Mouse (Mus musculus): Measurements from ENCODE around the gene Poldip2. TPM values are rescaled to one million over a fixed set of nuclear protein-coding genes. Genes with fewer than 3 reads are reported as not detected.

Gene Poldip2
- polyA plus RNA-seq, 1 experiment, result 113 TPM

- Histone ChIP-seq H3K4me3 (ENCODE audit: insufficient read depth, low read length) (peak within 1 kb of the TSS; percentile 65), H3K27ac (ENCODE audit: insufficient read depth, low read length) (peak within 1 kb of the TSS; percentile 13; the same call in 1 of the 2 replicates), H3K4me1 (ENCODE audit: control insufficient read depth, insufficient read depth, low read length) (peaks cover 5% of the 10 kb centered on the region; the same call in 1 of the 2 replicates)
- TF ChIP-seq POLR2A (IDR thresholded peaks at IDR 0.05; ENCODE audit: extremely low read depth, insufficient read depth, low read length) (peak; percentile 90), CTCF (IDR thresholded peaks at IDR 0.05; ENCODE audit: extremely low read depth, insufficient read depth, low read length) (no peak)
These were observed 24.2 kb downstream of the Poldip2 start, which contains the start of the genes Tnfaip1 and Ift20 for GRCm38 (mm10) chr11:78536080-78536689. TSS of gene Tnfaip1 (minus strand) at chr11:78536332. TSS of gene Ift20 (plus strand) at chr11:78536361.

GRCm38 (mm10) chr11:78536690-78537084, 24.7 kb downstream of the Poldip2 start:
- H3K4me3 ChIP-seq (ENCODE audit: insufficient read depth, low read length), result peak overlapping the region; percentile 65
- peaks cover 5% of the 10 kb centered on the region; the same call in 1 of the 2 replicates for H3K4me1 ChIP-seq (ENCODE audit: control insufficient read depth, insufficient read depth, low read length)
- no peak for TF ChIP-seq POLR2A (IDR thresholded peaks at IDR 0.05; ENCODE audit: extremely low read depth, insufficient read depth, low read length)
- TF ChIP-seq CTCF (IDR thresholded peaks at IDR 0.05; ENCODE audit: extremely low read depth, insufficient read depth, low read length), result no peak
- H3K27ac ChIP-seq (ENCODE audit: insufficient read depth, low read length), result no peak overlapping the region

- H3K4me1 ChIP-seq (ENCODE audit: control insufficient read depth, insufficient read depth, low read length), result peaks cover 1% of the 10 kb centered on the region; the same call in 1 of the 2 replicates
- no peak overlapping the region for H3K4me3 ChIP-seq (ENCODE audit: insufficient read depth, low read length)
- H3K27ac ChIP-seq (ENCODE audit: insufficient read depth, low read length), result no peak overlapping the region
- TF ChIP-seq POLR2A (IDR thresholded peaks at IDR 0.05; ENCODE audit: extremely low read depth, insufficient read depth, low read length) (no peak), CTCF (IDR thresholded peaks at IDR 0.05; ENCODE audit: extremely low read depth, insufficient read depth, low read length) (no peak)
These were observed 28.4 kb downstream of the Poldip2 start for GRCm38 (mm10) chr11:78540358-78540757.

GRCm38 (mm10) chr11:78544449-78545111, 32.6 kb downstream of the Poldip2 start:
- no peak for TF ChIP-seq CTCF (IDR thresholded peaks at IDR 0.05; ENCODE audit: extremely low read depth, insufficient read depth, low read length)
- TF ChIP-seq POLR2A (IDR thresholded peaks at IDR 0.05; ENCODE audit: extremely low read depth, insufficient read depth, low read length), result no peak
- no peak overlapping the region for H3K27ac ChIP-seq (ENCODE audit: insufficient read depth, low read length)
- no peak overlapping the region for H3K4me3 ChIP-seq (ENCODE audit: insufficient read depth, low read length)
- no peaks in the 10 kb centered on the region for H3K4me1 ChIP-seq (ENCODE audit: control insufficient read depth, insufficient read depth, low read length)

- Histone ChIP-seq H3K27ac (ENCODE audit: insufficient read depth, low read length) (no peak overlapping the region), H3K4me3 (ENCODE audit: insufficient read depth, low read length) (no peak overlapping the region), H3K4me1 (ENCODE audit: control insufficient read depth, insufficient read depth, low read length) (no peaks in the 10 kb centered on the region)
- TF ChIP-seq POLR2A (IDR thresholded peaks at IDR 0.05; ENCODE audit: extremely low read depth, insufficient read depth, low read length) (no peak), CTCF (IDR thresholded peaks at IDR 0.05; ENCODE audit: extremely low read depth, insufficient read depth, low read length) (no peak)
These were observed 33.2 kb downstream of the Poldip2 start for GRCm38 (mm10) chr11:78545181-78545580.

- no peak overlapping the region for H3K4me3 ChIP-seq (ENCODE audit: insufficient read depth, low read length)
- H3K4me1 ChIP-seq (ENCODE audit: control insufficient read depth, insufficient read depth, low read length), result no peaks in the 10 kb centered on the region
- H3K27ac ChIP-seq (ENCODE audit: insufficient read depth, low read length), result no peak overlapping the region
- no peak for TF ChIP-seq POLR2A (IDR thresholded peaks at IDR 0.05; ENCODE audit: extremely low read depth, insufficient read depth, low read length)
- no peak for TF ChIP-seq CTCF (IDR thresholded peaks at IDR 0.05; ENCODE audit: extremely low read depth, insufficient read depth, low read length)
These were observed 35.9 kb downstream of the Poldip2 start for GRCm38 (mm10) chr11:78547718-78548460.

- no peaks in the 10 kb centered on the region for H3K4me1 ChIP-seq (ENCODE audit: control insufficient read depth, insufficient read depth, low read length)
- TF ChIP-seq POLR2A (IDR thresholded peaks at IDR 0.05; ENCODE audit: extremely low read depth, insufficient read depth, low read length) (no peak), CTCF (IDR thresholded peaks at IDR 0.05; ENCODE audit: extremely low read depth, insufficient read depth, low read length) (no peak)
- peak overlapping the region; percentile 66; the same call in 1 of the 2 replicates for H3K4me3 ChIP-seq (ENCODE audit: insufficient read depth, low read length)
- H3K27ac ChIP-seq (ENCODE audit: insufficient read depth, low read length), result no peak overlapping the region
These were observed 37.5 kb downstream of the Poldip2 start for GRCm38 (mm10) chr11:78549491-78549987.

GRCm38 (mm10) chr11:78550168-78551058, 38.4 kb downstream of the Poldip2 start, which contains the start of gene Tmem97:
TSS of gene Tmem97 (minus strand) at chr11:78550777.
- H3K4me3 ChIP-seq (ENCODE audit: insufficient read depth, low read length), result peak within 1 kb of the TSS; percentile 66
- TF ChIP-seq CTCF (IDR thresholded peaks at IDR 0.05; ENCODE audit: extremely low read depth, insufficient read depth, low read length), result no peak
- peak; percentile 80; the same call in 1 of the 2 replicates for TF ChIP-seq POLR2A (IDR thresholded peaks at IDR 0.05; ENCODE audit: extremely low read depth, insufficient read depth, low read length)
- H3K27ac ChIP-seq (ENCODE audit: insufficient read depth, low read length), result peak within 1 kb of the TSS; percentile 26; the same call in 1 of the 2 replicates
- no peaks in the 10 kb centered on the region for H3K4me1 ChIP-seq (ENCODE audit: control insufficient read depth, insufficient read depth, low read length)

All from cortical plate, adult 2 months (tissue).